Mouse (Mus musculus) neural tube, embryonic 15.5 days (tissue): ENCODE results near the gene Faf1. TPM values are rescaled to one million over a fixed set of nuclear protein-coding genes. Genes with fewer than 3 reads are reported as not detected.

ENCODE experiments used
- ATAC-seq: fragments of 200-750 bp; cut with Nextera tagmentation; 2 replicates; pipeline ENCODE4 v1.8.0; 2017; ENCODE audit warnings: mild to moderate bottlenecking, moderate TSS enrichment, moderate library complexity; ENCODE audit not compliant: low FRiP score
- H3K27ac ChIP-seq: fragments of 300-500 bp; sonication (generic); replicated peaks from 2 replicates; pipeline ENCODE4 v1.5.1; 2015; ENCODE audit warnings: mild to moderate bottlenecking, inconsistent platforms
- H3K27me3 ChIP-seq: fragments of 300-500 bp; sonication (generic); replicated peaks from 2 replicates; pipeline ENCODE4 v1.6.1; 2015; ENCODE audit warnings: inconsistent platforms
- H3K36me3 ChIP-seq: fragments of 300-500 bp; sonication (generic); 2 replicates; pipeline ENCODE4 v1.6.1; 2015; ENCODE audit warnings: inconsistent platforms
- H3K4me1 ChIP-seq: fragments of 300-500 bp; sonication (generic); 2 replicates; pipeline ENCODE4 v1.6.1; 2015; ENCODE audit warnings: inconsistent platforms
- H3K4me2 ChIP-seq: fragments of 300-500 bp; sonication (generic); 2 replicates; pipeline ENCODE4 v1.6.1; 2015; ENCODE audit warnings: inconsistent platforms, mild to moderate bottlenecking, moderate library complexity
- H3K4me3 ChIP-seq: fragments of 300-500 bp; sonication (generic); replicated peaks from 2 replicates; pipeline ENCODE4 v1.5.1; 2015; ENCODE audit warnings: mild to moderate bottlenecking, inconsistent platforms
- H3K9ac ChIP-seq: fragments of 300-500 bp; sonication (generic); replicated peaks from 2 replicates; pipeline ENCODE4 v1.6.1; 2015; ENCODE audit warnings: mild to moderate bottlenecking, inconsistent platforms
- H3K9me3 ChIP-seq: fragments of 300-500 bp; sonication (generic); replicated peaks from 2 replicates; pipeline ENCODE4 v1.6.1; 2016; ENCODE audit warnings: inconsistent platforms
- WGBS: fragments of 180-500 bp; shearing (Covaris S2); methylation state at CpG from one replicate; pipeline ENCODE4 v1.1.7; 2015; ENCODE audit warnings: mixed read lengths; 5-methylcytosine and 5-hydroxymethylcytosine counted together
- polyA plus RNA-seq: library from polyadenylated mRNA; unstranded; fragments of >200 nt; fragmentation: Nextera tagmentation; extraction: Ambion mirVana; gene quantifications from 2 replicates; pipeline ENCODE4 v1.2.1, GENCODE M21; 2015

The Faf1 gene
- polyA plus RNA-seq, 1 experiment from 2014 or later = 30.9 TPM

GRCm38 (mm10) chr4:109656301-109656700 lies 20.1 kb upstream of the Faf1 start:
- Histone ChIP-seq H3K9me3 (no peaks in the 10 kb centered on the region), H3K4me2 (no peak overlapping the region), H3K9ac (no peak overlapping the region), H3K36me3 (no peaks in the 10 kb centered on the region), H3K27ac (no peak overlapping the region), H3K27me3 (peaks cover 62% of the 10 kb centered on the region), H3K4me3 (no peak overlapping the region), H3K4me1 (peaks cover 9% of the 10 kb centered on the region)
- 15% methylated on average over 4 of the region's 4 CpGs for WGBS
- no peak for ATAC-seq

- H3K36me3 ChIP-seq = no peaks in the 10 kb centered on the region
- peak overlapping the region; percentile 55 for H3K4me2 ChIP-seq
- H3K27ac ChIP-seq = no peak overlapping the region
- peaks cover 9% of the 10 kb centered on the region for H3K4me1 ChIP-seq
- peaks cover 62% of the 10 kb centered on the region for H3K27me3 ChIP-seq
- no peak overlapping the region for H3K9ac ChIP-seq
- no peak for ATAC-seq
- WGBS = under 1% methylated on average over 52 of the region's 53 CpGs
- peak overlapping the region; percentile 29 for H3K4me3 ChIP-seq
- H3K9me3 ChIP-seq = no peaks in the 10 kb centered on the region
Measured at GRCm38 (mm10) chr4:109657021-109657850, 19.2 kb upstream of the Faf1 start.

DNA sequence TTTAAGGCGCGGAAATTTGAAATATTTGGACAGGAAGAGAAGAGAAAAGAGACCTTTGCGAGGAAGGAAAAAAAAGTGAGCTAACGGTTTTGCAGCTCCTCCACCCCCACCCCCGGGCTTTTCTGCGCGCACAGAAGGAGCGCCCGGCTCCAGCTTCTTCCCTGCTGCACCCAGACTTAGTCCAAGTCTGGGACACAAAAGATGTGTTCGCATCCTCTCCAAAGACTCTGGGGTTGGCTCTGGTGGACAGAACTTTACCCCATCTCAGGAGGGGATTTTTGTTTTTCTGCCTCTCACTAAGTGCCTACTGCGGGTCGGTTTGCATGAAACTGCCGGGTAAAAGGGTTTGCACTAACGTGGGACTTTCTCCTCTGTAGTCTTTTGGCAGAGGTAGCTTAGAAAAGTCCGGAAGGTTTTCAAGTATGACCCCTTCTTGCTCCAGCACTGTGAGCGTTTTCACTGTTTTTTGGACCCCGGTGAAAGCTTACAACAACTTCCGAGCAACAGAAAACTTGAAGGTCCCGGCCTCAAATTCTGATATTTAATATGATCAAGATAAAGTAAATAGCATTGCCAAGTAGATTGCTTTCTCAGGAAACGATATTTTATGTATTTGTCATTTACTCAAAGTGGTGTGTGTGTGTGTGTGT lies 18.4 kb upstream of the Faf1 start:
- no peak overlapping the region for H3K9ac ChIP-seq
- H3K36me3 ChIP-seq = no peaks in the 10 kb centered on the region
- peaks cover 66% of the 10 kb centered on the region for H3K27me3 ChIP-seq
- H3K9me3 ChIP-seq = no peaks in the 10 kb centered on the region
- ATAC-seq = no peak
- H3K4me1 ChIP-seq = peaks cover 9% of the 10 kb centered on the region
- H3K27ac ChIP-seq = no peak overlapping the region
- peak overlapping the region; percentile 29 for H3K4me3 ChIP-seq
- peak overlapping the region; percentile 55 for H3K4me2 ChIP-seq
- WGBS = 2% methylated on average over 20 of the region's 20 CpGs

GRCm38 (mm10) chr4:109658826-109659225 lies 17.6 kb upstream of the Faf1 start:
- H3K9me3 ChIP-seq = no peaks in the 10 kb centered on the region
- H3K27ac ChIP-seq = no peak overlapping the region
- WGBS = 7% methylated on average over 8 of the region's 8 CpGs
- H3K36me3 ChIP-seq = no peaks in the 10 kb centered on the region
- H3K4me1 ChIP-seq = peaks cover 9% of the 10 kb centered on the region
- ATAC-seq = no peak
- H3K4me3 ChIP-seq = no peak overlapping the region
- peaks cover 65% of the 10 kb centered on the region for H3K27me3 ChIP-seq
- no peak overlapping the region for H3K9ac ChIP-seq
- no peak overlapping the region for H3K4me2 ChIP-seq

DNA sequence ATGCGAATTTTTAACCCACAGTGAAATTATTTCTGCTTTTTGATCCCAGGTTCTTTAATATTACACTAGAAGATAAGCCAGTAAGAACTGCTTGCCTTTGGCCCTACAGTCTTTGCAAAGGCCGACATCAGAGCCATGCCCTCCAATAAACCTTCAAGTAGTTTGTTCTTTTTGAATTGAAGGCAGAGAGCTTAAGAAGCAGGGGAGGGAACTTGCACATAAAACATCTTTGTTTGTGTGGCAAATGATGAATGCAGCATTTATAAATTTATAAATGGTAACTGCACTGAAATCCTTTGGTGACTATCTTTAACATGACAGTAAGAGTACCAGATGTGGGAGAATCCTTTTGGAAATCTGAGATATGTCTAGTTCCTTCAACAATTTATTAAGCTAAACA lies 16.8 kb upstream of the Faf1 start:
- no peak overlapping the region for H3K4me2 ChIP-seq
- no peaks in the 10 kb centered on the region for H3K36me3 ChIP-seq
- H3K9me3 ChIP-seq = no peaks in the 10 kb centered on the region
- H3K27me3 ChIP-seq = peaks cover 68% of the 10 kb centered on the region
- H3K4me1 ChIP-seq = peaks cover 9% of the 10 kb centered on the region
- no peak overlapping the region for H3K9ac ChIP-seq
- no peak overlapping the region for H3K27ac ChIP-seq
- no peak overlapping the region for H3K4me3 ChIP-seq
- WGBS = 24% methylated on average over 2 of the region's 2 CpGs
- no peak for ATAC-seq

- H3K27me3 ChIP-seq = peaks cover 69% of the 10 kb centered on the region
- no peak for ATAC-seq
Measured at GRCm38 (mm10) chr4:109660568-109660967, 15.8 kb upstream of the Faf1 start.

GRCm38 (mm10) chr4:109661183-109661582 lies 15.2 kb upstream of the Faf1 start:
- 19% methylated on average over 5 of the region's 5 CpGs for WGBS
- ATAC-seq = no peak

More at GRCm38 (mm10) chr4:109660568-109660967, 15.8 kb upstream of the Faf1 start:
- no peaks in the 10 kb centered on the region for H3K36me3 ChIP-seq
- H3K27ac ChIP-seq = no peak overlapping the region
- H3K4me1 ChIP-seq = peaks cover 17% of the 10 kb centered on the region
- no peak overlapping the region for H3K4me2 ChIP-seq
- WGBS = 28% methylated on average over 3 of the region's 3 CpGs
- H3K9me3 ChIP-seq = no peaks in the 10 kb centered on the region
- H3K9ac ChIP-seq = no peak overlapping the region
- H3K4me3 ChIP-seq = no peak overlapping the region

DNA sequence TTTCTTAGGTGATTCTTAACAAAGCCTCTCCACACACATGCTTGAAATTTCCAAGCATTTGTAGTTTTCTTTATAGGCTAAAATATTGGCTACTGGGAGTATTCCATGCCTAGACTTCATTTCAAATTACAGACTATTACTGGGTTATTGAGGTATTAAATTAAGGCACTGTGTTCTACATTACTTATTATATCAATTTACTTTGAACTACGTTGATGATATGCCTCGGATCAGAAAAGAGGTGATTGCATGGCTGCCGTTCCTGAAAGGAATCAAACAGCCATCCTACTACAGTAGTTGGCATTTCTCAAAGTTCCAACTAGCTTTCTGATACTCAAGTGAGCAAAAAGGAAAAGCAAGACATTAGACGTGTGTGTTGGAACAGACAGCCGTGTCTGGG lies 14.1 kb upstream of the Faf1 start:
- 13% methylated on average over 5 of the region's 5 CpGs for WGBS
- H3K4me2 ChIP-seq = no peak overlapping the region
- H3K4me1 ChIP-seq = peaks cover 27% of the 10 kb centered on the region
- H3K36me3 ChIP-seq = no peaks in the 10 kb centered on the region
- H3K9me3 ChIP-seq = no peaks in the 10 kb centered on the region
- no peak overlapping the region for H3K27ac ChIP-seq
- H3K9ac ChIP-seq = no peak overlapping the region
- no peak overlapping the region for H3K4me3 ChIP-seq
- ATAC-seq = no peak
- H3K27me3 ChIP-seq = peaks cover 71% of the 10 kb centered on the region

More at GRCm38 (mm10) chr4:109661183-109661582, 15.2 kb upstream of the Faf1 start:
- Histone ChIP-seq H3K9ac (no peak overlapping the region), H3K36me3 (no peaks in the 10 kb centered on the region), H3K4me3 (no peak overlapping the region), H3K9me3 (no peaks in the 10 kb centered on the region), H3K4me2 (no peak overlapping the region), H3K27ac (no peak overlapping the region), H3K27me3 (peaks cover 71% of the 10 kb centered on the region), H3K4me1 (peaks cover 23% of the 10 kb centered on the region)

GRCm38 (mm10) chr4:109664091-109664490 lies 12.3 kb upstream of the Faf1 start:
- H3K4me2 ChIP-seq = no peak overlapping the region
- H3K9ac ChIP-seq = no peak overlapping the region
- no peaks in the 10 kb centered on the region for H3K36me3 ChIP-seq
- H3K4me3 ChIP-seq = no peak overlapping the region
- peaks cover 61% of the 10 kb centered on the region for H3K27me3 ChIP-seq
- no peaks in the 10 kb centered on the region for H3K9me3 ChIP-seq
- no peak overlapping the region for H3K27ac ChIP-seq
- 9% methylated on average over 5 of the region's 5 CpGs for WGBS
- ATAC-seq = no peak
- H3K4me1 ChIP-seq = peaks cover 23% of the 10 kb centered on the region

- Histone ChIP-seq H3K4me1 (peaks cover 23% of the 10 kb centered on the region), H3K9ac (peak overlapping the region; percentile 61), H3K27me3 (peaks cover 52% of the 10 kb centered on the region), H3K4me2 (peak overlapping the region; percentile 91), H3K36me3 (no peaks in the 10 kb centered on the region), H3K27ac (no peak overlapping the region), H3K4me3 (peak overlapping the region; percentile 55), H3K9me3 (no peaks in the 10 kb centered on the region)
- peak; percentile 46; the same call in 1 of the 2 replicates for ATAC-seq
- WGBS = under 1% methylated on average over 48 of the region's 49 CpGs
Measured at GRCm38 (mm10) chr4:109665101-109665981, 11.0 kb upstream of the Faf1 start.

- Histone ChIP-seq H3K4me3 (peak overlapping the region; percentile 55), H3K36me3 (no peaks in the 10 kb centered on the region), H3K4me2 (peak overlapping the region; percentile 91), H3K27ac (peak overlapping the region; percentile 54), H3K27me3 (peaks cover 48% of the 10 kb centered on the region), H3K9me3 (no peaks in the 10 kb centered on the region), H3K9ac (peak overlapping the region; percentile 61), H3K4me1 (peaks cover 23% of the 10 kb centered on the region)
- under 1% methylated on average over 46 of the region's 49 CpGs for WGBS
- peak; percentile 58 for ATAC-seq
Measured at GRCm38 (mm10) chr4:109665982-109666460, 10.4 kb upstream of the Faf1 start.
